In genomic region chr6:52315441-52316412, GRCm38 (mm10) we compare ENCODE assay signal across 12 mouse cellular contexts. TPM values are rescaled to one million over a fixed set of nuclear protein-coding genes. Genes with fewer than 3 reads are reported as not detected.
A peak's percentile ranks its signal among the peaks of the same experiment; 100 is the strongest.
DNase-seq lines count a peak whose midpoint lies in the region; ATAC-seq lines count a peak whose summit lies in the region.
"Had no signal": no experiment of that assay in that cellular context is flagged by ENCODE, and none has a peak within 500 bp of the region (broad histone marks: within the 10 kb centered on the region; RNA-seq: fewer than 3 reads in every experiment).

No protein-coding gene starts in this region.

- H3K27me3 ChIP-seq in heart, embryonic 10.5 days (ENCODE audit: insufficient read depth, poor library complexity, severe bottlenecking) = peaks cover 99% of the 10 kb centered on the region
- H3K27me3 ChIP-seq in midbrain, embryonic 10.5 days (ENCODE audit: low read depth, poor library complexity, severe bottlenecking) = peaks cover 100% of the 10 kb centered on the region
- H3K27me3 ChIP-seq in midbrain, embryonic 16.5 days (ENCODE audit: control insufficient read depth, insufficient read depth, low read depth, low read length) = peaks cover 76% of the 10 kb centered on the region
- peaks cover 81% of the 10 kb centered on the region for H3K27me3 ChIP-seq in limb, embryonic 11.5 days (ENCODE audit: control insufficient read depth, insufficient read depth, low read length)
- peaks cover 92% of the 10 kb centered on the region for H3K27me3 ChIP-seq in stomach, embryonic 15.5 days (replicated peaks)
- H3K27me3 ChIP-seq: CH12.LX had no signal

- H3K9ac ChIP-seq in midbrain, embryonic 16.5 days (ENCODE audit: low read depth, low read length) = no peak overlapping the region
- H3K9ac ChIP-seq in limb, embryonic 11.5 days (ENCODE audit: low read length) = peak overlapping the region; percentile 27; the same call in 1 of the 2 replicates
- no peak overlapping the region for H3K9ac ChIP-seq in stomach, embryonic 15.5 days

- H3K4me3 ChIP-seq in heart, embryonic 10.5 days = peak overlapping the region; percentile 53; the same call in 1 of the 2 replicates
- peak overlapping the region; percentile 30; the same call in 1 of the 2 replicates for H3K4me3 ChIP-seq in midbrain, embryonic 10.5 days
- no peak overlapping the region for H3K4me3 ChIP-seq in midbrain, embryonic 16.5 days (ENCODE audit: low read depth, low read length)
- H3K4me3 ChIP-seq in limb, embryonic 11.5 days (ENCODE audit: low read depth, low read length) = peak overlapping the region; percentile 20
- H3K4me3 ChIP-seq in stomach, embryonic 15.5 days (replicated peaks) = peak overlapping the region; percentile 28

- H3K4me2 ChIP-seq in midbrain, embryonic 16.5 days (ENCODE audit: low read length) = no peak overlapping the region
- peak overlapping the region; percentile 61 for H3K4me2 ChIP-seq in limb, embryonic 11.5 days (ENCODE audit: low read depth, severe bottlenecking)
- peak overlapping the region; percentile 64 for H3K4me2 ChIP-seq in stomach, embryonic 15.5 days

- H3K27ac ChIP-seq in heart, embryonic 10.5 days = no peak overlapping the region
- no peak overlapping the region for H3K27ac ChIP-seq in midbrain, embryonic 10.5 days (replicated peaks)
- no peak overlapping the region for H3K27ac ChIP-seq in midbrain, embryonic 16.5 days (ENCODE audit: low read length)
- H3K27ac ChIP-seq in limb, embryonic 11.5 days (replicated peaks; ENCODE audit: low read depth, low read length) = 0 out of 2 replicates have a peak overlapping the region, but pooled peaks have one; percentile 14
- H3K27ac ChIP-seq in stomach, embryonic 15.5 days = no peak overlapping the region

- ATAC-seq in midbrain, embryonic 16.5 days = no peak
- no peak for ATAC-seq in limb, embryonic 11.5 days (ENCODE audit: insufficient number of reproducible peaks, low FRiP score, low TSS enrichment, low read depth)
- ATAC-seq in stomach, embryonic 15.5 days (ENCODE audit: insufficient read depth, low FRiP score, low read depth) = no peak

- H3K9me3 ChIP-seq in heart, embryonic 10.5 days = no peaks in the 10 kb centered on the region
- no peaks in the 10 kb centered on the region for H3K9me3 ChIP-seq in midbrain, embryonic 10.5 days (replicated peaks)
- H3K9me3 ChIP-seq in midbrain, embryonic 16.5 days (replicated peaks; ENCODE audit: control insufficient read depth, low read length, poor library complexity, severe bottlenecking) = no peaks in the 10 kb centered on the region
- H3K9me3 ChIP-seq in limb, embryonic 11.5 days (ENCODE audit: control insufficient read depth, low read length) = no peaks in the 10 kb centered on the region
- no peaks in the 10 kb centered on the region for H3K9me3 ChIP-seq in stomach, embryonic 15.5 days

- DNase-seq in heart, embryonic 10.5 days (ENCODE audit: low spot score) = no peak
- DNase-seq in heart, adult 8-10 months (ENCODE audit: low spot score) = no peak
- DNase-seq in midbrain, embryonic 10.5 days (ENCODE audit: low spot score) = peak; percentile 58
- DNase-seq in limb, embryonic 11.5 days (ENCODE audit: low spot score) = peak; percentile 61
- DNase-seq in right cerebral cortex, postnatal 14 days = no peak
- no peak for DNase-seq in ovary, postnatal 14 days (ENCODE audit: low spot score)
- DNase-seq: cerebellum, adult 8-10 months; lung, adult 18-20 months had no signal

- peaks cover 28% of the 10 kb centered on the region for H3K4me1 ChIP-seq in heart, embryonic 10.5 days
- peaks cover 27% of the 10 kb centered on the region for H3K4me1 ChIP-seq in midbrain, embryonic 10.5 days
- peaks cover 6% of the 10 kb centered on the region for H3K4me1 ChIP-seq in midbrain, embryonic 16.5 days (ENCODE audit: control insufficient read depth, insufficient read depth, low read length)
- H3K4me1 ChIP-seq in limb, embryonic 11.5 days (ENCODE audit: control insufficient read depth, insufficient read depth, low read length) = peaks cover 36% of the 10 kb centered on the region
- peaks cover 25% of the 10 kb centered on the region for H3K4me1 ChIP-seq in stomach, embryonic 15.5 days

- WGBS in heart, embryonic 10.5 days = 11% methylated on average over 27 of the region's 27 CpGs
- 1% methylated on average over 27 of the region's 27 CpGs for WGBS in midbrain, embryonic 10.5 days
- 3% methylated on average over 27 of the region's 27 CpGs for WGBS in midbrain, embryonic 16.5 days
- 8% methylated on average over 27 of the region's 27 CpGs for WGBS in limb, embryonic 11.5 days
- 16% methylated on average over 27 of the region's 27 CpGs for WGBS in stomach, embryonic 15.5 days

- no peaks in the 10 kb centered on the region for H3K36me3 ChIP-seq in heart, embryonic 10.5 days
- H3K36me3 ChIP-seq in midbrain, embryonic 10.5 days = no peaks in the 10 kb centered on the region
- H3K36me3 ChIP-seq in midbrain, embryonic 16.5 days (ENCODE audit: control insufficient read depth, insufficient read depth, low read length) = no peaks in the 10 kb centered on the region
- no peaks in the 10 kb centered on the region for H3K36me3 ChIP-seq in limb, embryonic 11.5 days (ENCODE audit: control insufficient read depth, insufficient read depth, low read length)
- no peaks in the 10 kb centered on the region for H3K36me3 ChIP-seq in stomach, embryonic 15.5 days

RNA-seq across cellular contexts. Expression of gene Evx1, which starts 2.4 kb away (rescaled TPM):
- 0.10 TPM in 1 of 2 replicates, not detected in the other for polyA plus RNA-seq in heart, embryonic 10.5 days (2016; fragmentation: Nextera tagmentation; extraction: Ambion mirVana)
- not detected for total RNA-seq in heart, adult 8-10 months (2022)
- polyA plus RNA-seq in midbrain, embryonic 10.5 days (2016; fragmentation: Nextera tagmentation; extraction: Ambion mirVana) = 0.15 and 0.29 TPM in 2 replicates
- polyA plus RNA-seq in midbrain, embryonic 16.5 days (2015; fragmentation: Nextera tagmentation; extraction: Ambion mirVana) = 0.46 and 0.48 TPM in 2 replicates
- polyA plus RNA-seq in limb, embryonic 11.5 days (2014; fragmentation: Nextera tagmentation; extraction: Ambion mirVana) = 3.8 and 5.1 TPM in 2 replicates
- polyA plus RNA-seq in stomach, embryonic 15.5 days (2015; fragmentation: Nextera tagmentation; extraction: Ambion mirVana) = 0.05 TPM in 1 of 2 replicates, not detected in the other
- total RNA-seq: CH12.LX had no signal
- polyA plus RNA-seq: large intestine, adult 2 months had no signal

RNA-seq across cellular contexts. Expression of gene Hoxa13, which starts 55.0 kb away (rescaled TPM):
- polyA plus RNA-seq in heart, embryonic 10.5 days (2016; fragmentation: Nextera tagmentation; extraction: Ambion mirVana) = not detected in 2 replicates
- total RNA-seq in heart, adult 8-10 months (2022) = not detected
- not detected in 2 replicates for polyA plus RNA-seq in midbrain, embryonic 10.5 days (2016; fragmentation: Nextera tagmentation; extraction: Ambion mirVana)
- not detected in 2 replicates for polyA plus RNA-seq in midbrain, embryonic 16.5 days (2015; fragmentation: Nextera tagmentation; extraction: Ambion mirVana)
- polyA plus RNA-seq in limb, embryonic 11.5 days (2014; fragmentation: Nextera tagmentation; extraction: Ambion mirVana) = 25.1 and 29.7 TPM in 2 replicates
- 0.15 TPM in 1 of 2 replicates, not detected in the other for polyA plus RNA-seq in stomach, embryonic 15.5 days (2015; fragmentation: Nextera tagmentation; extraction: Ambion mirVana)
- polyA plus RNA-seq: large intestine, adult 2 months had no signal

Comparison
In these comparisons a context has a peak if more than half of its experiments do, and no peak if none do; other contexts are left out.
1. DNase-seq: peak in midbrain, embryonic 10.5 days (single experiment) and limb, embryonic 11.5 days (single experiment); none in heart, embryonic 10.5 days (single experiment), heart, adult 8-10 months (single experiment), right cerebral cortex, postnatal 14 days (single experiment) and ovary, postnatal 14 days (single experiment).
2. RNA of gene Hoxa13, which starts 55.0 kb away (polyA plus RNA-seq): 25.1 to 29.7 TPM in limb, embryonic 11.5 days; 0.15 TPM in stomach, embryonic 15.5 days, not detected in heart, embryonic 10.5 days, not detected in midbrain, embryonic 10.5 days and not detected in midbrain, embryonic 16.5 days; every median in the first group is over 10 times any median in the second.